Mouse (Mus musculus) embryonic facial prominence, embryonic 12.5 days (tissue): ENCODE data around the gene Nek6. TPM values are rescaled to one million over a fixed set of nuclear protein-coding genes. Genes with fewer than 3 reads are reported as not detected.

Source experiments
- ATAC-seq: fragments of 200-750 bp; cut with Nextera tagmentation; 2 replicates; pipeline ENCODE4 v1.8.0; 2017; ENCODE audit not compliant: insufficient number of reproducible peaks, insufficient read depth, low FRiP score, low TSS enrichment
- H3K27ac ChIP-seq: fragments of 300-500 bp; sonication (generic); 2 replicates; pipeline ENCODE4 v1.5.1; 2016; ENCODE audit warnings: mild to moderate bottlenecking
- H3K27me3 ChIP-seq: fragments of 300-500 bp; sonication (generic); 2 replicates; pipeline ENCODE4 v1.6.1; 2016; ENCODE audit warnings: mild to moderate bottlenecking, moderate library complexity
- H3K36me3 ChIP-seq: fragments of 300-500 bp; sonication (generic); 2 replicates; pipeline ENCODE4 v1.6.1; 2016; ENCODE audit warnings: mild to moderate bottlenecking
- H3K4me1 ChIP-seq: fragments of 300-500 bp; sonication (generic); 2 replicates; pipeline ENCODE4 v1.6.1; 2016
- H3K4me2 ChIP-seq: fragments of 300-500 bp; sonication (generic); replicated peaks from 2 replicates; pipeline ENCODE4 v1.6.1; 2016; ENCODE audit warnings: mild to moderate bottlenecking, moderate library complexity
- H3K4me3 ChIP-seq: fragments of 300-500 bp; sonication (generic); 2 replicates; pipeline ENCODE4 v1.5.1; 2016; ENCODE audit warnings: mild to moderate bottlenecking
- H3K9ac ChIP-seq: fragments of 300-500 bp; sonication (generic); 2 replicates; pipeline ENCODE4 v1.6.1; 2016; ENCODE audit warnings: mild to moderate bottlenecking, moderate library complexity
- H3K9me3 ChIP-seq: fragments of 300-500 bp; sonication (generic); 2 replicates; pipeline ENCODE4 v1.6.1; 2016; ENCODE audit warnings: mild to moderate bottlenecking, moderate library complexity
- WGBS: fragments of 180-500 bp; shearing (Covaris S2); methylation state at CpG from one replicate; pipeline ENCODE4 v1.1.7; 2016; 5-methylcytosine and 5-hydroxymethylcytosine counted together
- polyA plus RNA-seq: library from polyadenylated mRNA; unstranded; fragments of >200 nt; fragmentation: Nextera tagmentation; extraction: Ambion mirVana; gene quantifications from 2 replicates; pipeline ENCODE4 v1.2.1, GENCODE M21; 2016

The Nek6 gene
- polyA plus RNA-seq, 1 experiment from 2014 or later, result 135 TPM

- Histone ChIP-seq H3K9me3 (no peaks in the 10 kb centered on the region), H3K36me3 (peaks cover 51% of the 10 kb centered on the region), H3K27ac (no peak overlapping the region), H3K4me3 (no peak overlapping the region), H3K4me2 (no peak overlapping the region), H3K9ac (no peak overlapping the region), H3K27me3 (no peaks in the 10 kb centered on the region), H3K4me1 (no peaks in the 10 kb centered on the region)
- no peak for ATAC-seq
- WGBS, result 89% methylated on average over 3 of the region's 3 CpGs
Measured at GRCm38 (mm10) chr2:38556721-38557120, 45.3 kb downstream of the Nek6 start.

- Histone ChIP-seq H3K27me3 (no peaks in the 10 kb centered on the region), H3K4me2 (no peak overlapping the region), H3K4me1 (no peaks in the 10 kb centered on the region), H3K9ac (no peak overlapping the region), H3K9me3 (no peaks in the 10 kb centered on the region), H3K27ac (no peak overlapping the region), H3K4me3 (no peak overlapping the region), H3K36me3 (peaks cover 55% of the 10 kb centered on the region)
- no peak for ATAC-seq
- 67% methylated on average over 17 of the region's 17 CpGs for WGBS
Measured at GRCm38 (mm10) chr2:38560296-38561227, 49.1 kb downstream of the Nek6 start.

GRCm38 (mm10) chr2:38562596-38562995 is 51.2 kb downstream of the Nek6 start:
- ATAC-seq, result no peak
- WGBS, result 87% methylated on average over 4 of the region's 4 CpGs
- no peak overlapping the region for H3K9ac ChIP-seq
- H3K4me1 ChIP-seq, result no peaks in the 10 kb centered on the region
- no peak overlapping the region for H3K4me2 ChIP-seq
- no peaks in the 10 kb centered on the region for H3K27me3 ChIP-seq
- no peak overlapping the region for H3K27ac ChIP-seq
- no peak overlapping the region for H3K4me3 ChIP-seq
- no peaks in the 10 kb centered on the region for H3K9me3 ChIP-seq
- H3K36me3 ChIP-seq, result peaks cover 62% of the 10 kb centered on the region

GRCm38 (mm10) chr2:38571971-38572601 is 60.6 kb downstream of the Nek6 start:
- Histone ChIP-seq H3K4me2 (no peak overlapping the region), H3K27me3 (no peaks in the 10 kb centered on the region), H3K4me1 (no peaks in the 10 kb centered on the region), H3K27ac (no peak overlapping the region), H3K9me3 (no peaks in the 10 kb centered on the region), H3K4me3 (no peak overlapping the region), H3K36me3 (peaks cover 73% of the 10 kb centered on the region), H3K9ac (no peak overlapping the region)
- WGBS, result 89% methylated on average over 23 of the region's 23 CpGs
- no peak for ATAC-seq

GRCm38 (mm10) chr2:38574697-38575096 is 63.3 kb downstream of the Nek6 start:
- 84% methylated on average over 2 of the region's 2 CpGs for WGBS
- Histone ChIP-seq H3K36me3 (peaks cover 70% of the 10 kb centered on the region), H3K4me2 (no peak overlapping the region)

GRCm38 (mm10) chr2:38578602-38579521 is 67.4 kb downstream of the Nek6 start:
- H3K4me2 ChIP-seq, result no peak overlapping the region
- no peaks in the 10 kb centered on the region for H3K4me1 ChIP-seq
- no peaks in the 10 kb centered on the region for H3K9me3 ChIP-seq
- ATAC-seq, result no peak
- H3K9ac ChIP-seq, result no peak overlapping the region
- WGBS, result 73% methylated on average over 13 of the region's 13 CpGs
- no peaks in the 10 kb centered on the region for H3K27me3 ChIP-seq
- H3K4me3 ChIP-seq, result no peak overlapping the region
- H3K36me3 ChIP-seq, result peaks cover 52% of the 10 kb centered on the region
- no peak overlapping the region for H3K27ac ChIP-seq

More at GRCm38 (mm10) chr2:38574697-38575096, 63.3 kb downstream of the Nek6 start:
- ATAC-seq, result no peak
- Histone ChIP-seq H3K4me3 (no peak overlapping the region), H3K9me3 (no peaks in the 10 kb centered on the region), H3K4me1 (no peaks in the 10 kb centered on the region), H3K27me3 (no peaks in the 10 kb centered on the region), H3K27ac (no peak overlapping the region), H3K9ac (no peak overlapping the region)

GRCm38 (mm10) chr2:38579528-38579927 is 68.1 kb downstream of the Nek6 start:
- no peaks in the 10 kb centered on the region for H3K9me3 ChIP-seq
- peaks cover 1% of the 10 kb centered on the region; the same call in 1 of the 2 replicates for H3K4me1 ChIP-seq
- H3K27ac ChIP-seq, result no peak overlapping the region
- H3K4me3 ChIP-seq, result no peak overlapping the region
- peaks cover 54% of the 10 kb centered on the region for H3K36me3 ChIP-seq
- no peak overlapping the region for H3K9ac ChIP-seq
- H3K27me3 ChIP-seq, result no peaks in the 10 kb centered on the region
- no peak overlapping the region for H3K4me2 ChIP-seq
- 90% methylated on average over 1 of the region's 1 CpGs for WGBS
- ATAC-seq, result no peak

GRCm38 (mm10) chr2:38583982-38584381 is 72.5 kb downstream of the Nek6 start:
- H3K27ac ChIP-seq, result no peak overlapping the region
- H3K4me3 ChIP-seq, result no peak overlapping the region
- peaks cover 62% of the 10 kb centered on the region for H3K36me3 ChIP-seq
- no peak overlapping the region for H3K4me2 ChIP-seq
- no peaks in the 10 kb centered on the region for H3K27me3 ChIP-seq
- peaks cover 8% of the 10 kb centered on the region; the same call in 1 of the 2 replicates for H3K4me1 ChIP-seq
- ATAC-seq, result no peak
- WGBS, result 90% methylated on average over 2 of the region's 2 CpGs
- no peak overlapping the region for H3K9ac ChIP-seq
- no peaks in the 10 kb centered on the region for H3K9me3 ChIP-seq

- no peak for ATAC-seq
- WGBS, result 40% methylated on average over 13 of the region's 13 CpGs
- H3K4me3 ChIP-seq, result no peak overlapping the region
- peaks cover 62% of the 10 kb centered on the region for H3K36me3 ChIP-seq
- H3K9ac ChIP-seq, result no peak overlapping the region
- H3K9me3 ChIP-seq, result no peaks in the 10 kb centered on the region
- H3K27me3 ChIP-seq, result no peaks in the 10 kb centered on the region
- no peak overlapping the region for H3K4me2 ChIP-seq
- H3K4me1 ChIP-seq, result peaks cover 8% of the 10 kb centered on the region; the same call in 1 of the 2 replicates
- H3K27ac ChIP-seq, result peak overlapping the region; percentile 63
Measured at GRCm38 (mm10) chr2:38584514-38585378, 73.3 kb downstream of the Nek6 start.

- H3K4me3 ChIP-seq, result no peak overlapping the region
- ATAC-seq, result no peak; the same call in 1 of the 2 replicates
- no peak overlapping the region for H3K27ac ChIP-seq
- H3K36me3 ChIP-seq, result peaks cover 63% of the 10 kb centered on the region
- H3K4me1 ChIP-seq, result peaks cover 8% of the 10 kb centered on the region; the same call in 1 of the 2 replicates
- H3K9ac ChIP-seq, result no peak overlapping the region
- no peaks in the 10 kb centered on the region for H3K9me3 ChIP-seq
- no peak overlapping the region for H3K4me2 ChIP-seq
- H3K27me3 ChIP-seq, result no peaks in the 10 kb centered on the region
- 35% methylated on average over 5 of the region's 5 CpGs for WGBS
Measured at GRCm38 (mm10) chr2:38585379-38585736, 73.9 kb downstream of the Nek6 start.
